Mouse (Mus musculus) liver, postnatal 0 days (tissue): ENCODE data around the gene Mapk11. TPM values are rescaled to one million over a fixed set of nuclear protein-coding genes. Genes with fewer than 3 reads are reported as not detected.

Experiments
- ATAC-seq: fragments of 200-750 bp; cut with Nextera tagmentation; 2 replicates; pipeline ENCODE4 v1.8.0; 2017; ENCODE audit warnings: mild to moderate bottlenecking, moderate library complexity
- DNase-seq: peaks from one replicate; pipeline ENCODE4 v3.0.0-alpha.2; 2016
- H3K27ac ChIP-seq: fragments of 300-500 bp; sonication (generic); 2 replicates; pipeline ENCODE4 v1.5.1; 2014; ENCODE audit warnings: antibody characterized with exemption, moderate library complexity, mild to moderate bottlenecking, low read depth
- H3K27me3 ChIP-seq: fragments of 300-500 bp; sonication (generic); 2 replicates; pipeline ENCODE4 v1.6.1; 2014; ENCODE audit warnings: low read length, control low read depth, mixed read lengths; ENCODE audit not compliant: insufficient read depth
- H3K36me3 ChIP-seq: fragments of 300-500 bp; sonication (generic); replicated peaks from 2 replicates; pipeline ENCODE4 v1.6.1; 2014; ENCODE audit warnings: mild to moderate bottlenecking, control low read depth, low read length, moderate library complexity, mixed read lengths; ENCODE audit not compliant: insufficient read depth
- H3K4me1 ChIP-seq: fragments of 300-500 bp; sonication (generic); 2 replicates; pipeline ENCODE4 v1.6.1; 2014; ENCODE audit warnings: antibody characterized with exemption, mild to moderate bottlenecking, control low read depth; ENCODE audit not compliant: insufficient read depth
- H3K4me2 ChIP-seq: fragments of 300-500 bp; sonication (generic); 2 replicates; pipeline ENCODE4 v1.6.1; 2014; ENCODE audit warnings: low read depth, mild to moderate bottlenecking, low read length, moderate library complexity, mixed read lengths
- H3K4me3 ChIP-seq: fragments of 300-500 bp; sonication (generic); 2 replicates; pipeline ENCODE4 v1.5.1; 2014; ENCODE audit warnings: low read depth, low read length
- H3K9ac ChIP-seq: fragments of 300-500 bp; sonication (generic); replicated peaks from 2 replicates; pipeline ENCODE4 v1.6.1; 2014; ENCODE audit warnings: mild to moderate bottlenecking, moderate library complexity
- H3K9me3 ChIP-seq: fragments of 300-500 bp; sonication (generic); 2 replicates; pipeline ENCODE4 v1.6.1; 2016; ENCODE audit warnings: mild to moderate bottlenecking, control low read depth, low read length, mixed read lengths
- CTCF ChIP-seq: sonication (generic); IDR thresholded peaks from 2 replicates; pipeline ENCODE4 v1.5.1; 2016; ENCODE audit warnings: antibody characterized with exemption, low read depth
- EP300 ChIP-seq: IDR thresholded peaks from 2 replicates; pipeline ENCODE4 v1.6.1; 2016; ENCODE audit warnings: antibody characterized with exemption, low read depth, mild to moderate bottlenecking
- WGBS: fragments of 180-500 bp; shearing (Covaris S2); extraction: QIAGEN DNeasy Blood & Tissue Kit; methylation state at CpG from one replicate; pipeline ENCODE4 v1.1.7; 2014; ENCODE audit not compliant: insufficient replicate concordance; 5-methylcytosine and 5-hydroxymethylcytosine counted together
- polyA plus RNA-seq: library from polyadenylated mRNA; unstranded; fragments of >200 nt; fragmentation: Nextera tagmentation; extraction: Ambion mirVana; gene quantifications from 2 replicates; pipeline ENCODE4 v1.2.1, GENCODE M21; 2015

The Mapk11 gene
- polyA plus RNA-seq, 1 experiment from 2014 or later: 0.81 TPM

DNA sequence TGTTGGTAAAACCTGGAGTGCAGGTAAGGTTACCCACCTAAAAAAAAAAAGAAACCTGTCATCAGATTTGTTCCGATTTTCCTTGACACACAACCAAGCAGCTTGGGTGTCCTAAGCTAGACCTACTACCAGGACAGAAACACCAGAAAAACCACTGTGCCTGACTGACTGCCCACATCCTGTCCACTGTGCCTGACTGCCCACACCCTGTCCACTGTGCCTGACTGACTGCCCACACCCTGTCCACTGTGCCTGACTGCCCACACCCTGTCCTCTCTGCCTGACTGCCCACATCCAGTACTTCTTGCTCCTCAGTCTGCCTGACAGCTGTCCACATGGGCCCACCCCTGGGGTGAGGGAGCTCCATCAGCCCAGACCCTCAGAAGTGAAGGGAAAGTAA, 42.5 kb downstream of the Mapk11 start:
- no peak for DNase-seq
- WGBS: 91% methylated on average over 1 of the region's 1 CpGs
- no peak for ATAC-seq
- TF ChIP-seq EP300 (no peak), CTCF (no peak)
- Histone ChIP-seq H3K27ac (no peak overlapping the region), H3K4me3 (no peak overlapping the region), H3K4me1 (no peaks in the 10 kb centered on the region), H3K36me3 (peaks cover 85% of the 10 kb centered on the region), H3K27me3 (no peaks in the 10 kb centered on the region), H3K4me2 (no peak overlapping the region), H3K9ac (no peak overlapping the region), H3K9me3 (no peaks in the 10 kb centered on the region)

DNA sequence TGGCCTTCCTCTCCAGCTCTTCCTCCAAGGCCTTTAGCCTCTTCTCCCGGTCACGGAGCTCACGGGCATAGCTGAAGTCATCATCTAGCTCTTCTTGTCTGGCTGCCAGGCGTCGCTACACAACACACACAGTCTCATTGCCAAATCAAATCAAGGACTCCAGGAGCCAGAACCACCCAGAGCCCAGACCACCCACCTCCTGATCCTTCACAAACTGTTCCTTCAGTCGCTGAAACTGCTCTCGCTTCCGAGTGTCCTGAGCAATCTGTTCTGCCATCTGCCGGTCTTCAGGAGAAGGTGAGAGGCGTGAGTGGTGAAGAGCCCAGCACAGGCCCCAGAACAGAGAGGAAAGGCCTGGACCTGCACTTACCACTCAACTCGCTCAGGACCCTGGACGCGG, 43.4 kb downstream of the Mapk11 start:
- H3K9ac ChIP-seq: no peak overlapping the region

DNA sequence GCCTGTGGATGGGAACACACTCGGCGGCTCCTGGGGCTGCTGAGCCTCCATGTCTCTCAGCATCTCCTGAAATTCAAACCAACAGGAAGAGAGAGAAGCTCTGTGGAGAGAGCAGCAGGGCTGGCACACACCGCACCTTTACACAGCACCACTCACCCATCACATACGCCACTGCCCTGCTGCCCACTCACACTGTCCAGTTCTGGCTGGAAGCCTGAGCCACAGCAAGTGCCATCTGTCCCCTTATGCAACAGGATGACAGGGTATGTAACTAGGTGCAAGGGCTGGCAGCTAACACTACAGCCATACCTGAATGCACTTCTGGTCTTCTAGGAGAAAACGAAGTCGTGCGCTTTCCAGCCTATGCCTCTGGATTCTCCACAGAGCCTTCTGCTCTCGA, 45.0 kb downstream of the Mapk11 start:
- Histone ChIP-seq H3K4me2 (no peak overlapping the region), H3K36me3 (peaks cover 86% of the 10 kb centered on the region), H3K4me1 (no peaks in the 10 kb centered on the region), H3K4me3 (no peak overlapping the region), H3K27me3 (no peaks in the 10 kb centered on the region), H3K9me3 (no peaks in the 10 kb centered on the region), H3K9ac (no peak overlapping the region), H3K27ac (no peak overlapping the region)
- DNase-seq (no peak), ATAC-seq (no peak)
- 91% methylated on average over 8 of the region's 8 CpGs for whole genome bisulfite sequencing
- no peak for TF ChIP-seq CTCF
- no peak for TF ChIP-seq EP300

More for the DNA sequence above, 43.4 kb downstream of the Mapk11 start:
- Histone ChIP-seq H3K9me3 (no peaks in the 10 kb centered on the region), H3K4me2 (no peak overlapping the region), H3K36me3 (peaks cover 86% of the 10 kb centered on the region), H3K27ac (no peak overlapping the region), H3K4me3 (no peak overlapping the region), H3K4me1 (no peaks in the 10 kb centered on the region), H3K27me3 (no peaks in the 10 kb centered on the region)
- DNase-seq: no peak
- no peak for ATAC-seq
- WGBS: 84% methylated on average over 13 of the region's 13 CpGs
- no peak for TF ChIP-seq CTCF
- TF ChIP-seq EP300: no peak

DNA sequence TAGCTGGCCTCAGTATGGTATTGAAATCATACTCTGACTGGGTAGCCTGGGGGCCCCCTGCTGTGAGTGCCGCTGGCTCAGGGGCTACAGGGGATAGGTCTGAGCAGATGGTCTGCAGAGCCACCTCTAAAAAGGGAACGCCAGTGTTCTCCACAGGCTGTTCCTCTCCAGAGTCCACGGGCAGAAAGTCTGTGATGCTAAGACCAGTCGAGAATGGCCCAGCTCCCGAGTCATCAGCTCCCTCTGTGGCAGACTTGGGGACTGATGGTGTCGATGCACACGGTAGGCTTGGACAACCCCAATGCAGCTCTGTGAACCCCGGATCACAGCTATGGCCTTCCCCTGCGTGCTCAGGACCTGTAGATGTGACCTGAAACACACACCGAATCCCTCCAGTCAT, 45.5 kb downstream of the Mapk11 start:
- Histone ChIP-seq H3K9me3 (no peaks in the 10 kb centered on the region), H3K4me1 (no peaks in the 10 kb centered on the region), H3K9ac (no peak overlapping the region), H3K4me2 (no peak overlapping the region), H3K27me3 (no peaks in the 10 kb centered on the region), H3K27ac (no peak overlapping the region), H3K4me3 (no peak overlapping the region), H3K36me3 (peaks cover 88% of the 10 kb centered on the region)
- ATAC-seq (no peak), DNase-seq (no peak)
- no peak for TF ChIP-seq EP300
- WGBS: 86% methylated on average over 10 of the region's 10 CpGs

DNA sequence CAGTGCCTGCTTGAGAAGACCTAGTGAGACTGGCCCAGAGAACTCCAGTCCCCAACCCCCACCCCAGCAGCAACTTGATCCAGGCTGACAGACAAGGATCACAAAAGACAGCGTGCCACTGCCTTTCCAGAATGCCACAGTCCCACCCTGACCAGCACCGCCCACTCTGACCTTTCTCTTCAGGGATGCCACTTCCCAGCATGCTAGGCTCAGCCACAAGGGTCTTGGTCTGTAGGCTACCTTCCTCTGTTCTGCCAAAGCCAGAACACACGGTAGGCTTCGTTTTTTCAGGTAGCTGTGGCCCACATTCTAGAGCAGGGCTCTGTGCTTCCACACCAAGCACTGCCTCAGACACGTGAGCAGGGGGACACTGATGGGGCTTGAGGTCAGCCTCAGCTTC, 46.8 kb downstream of the Mapk11 start:
- no peak for ATAC-seq
- Histone ChIP-seq H3K27ac (no peak overlapping the region), H3K36me3 (peaks cover 86% of the 10 kb centered on the region)

DNA sequence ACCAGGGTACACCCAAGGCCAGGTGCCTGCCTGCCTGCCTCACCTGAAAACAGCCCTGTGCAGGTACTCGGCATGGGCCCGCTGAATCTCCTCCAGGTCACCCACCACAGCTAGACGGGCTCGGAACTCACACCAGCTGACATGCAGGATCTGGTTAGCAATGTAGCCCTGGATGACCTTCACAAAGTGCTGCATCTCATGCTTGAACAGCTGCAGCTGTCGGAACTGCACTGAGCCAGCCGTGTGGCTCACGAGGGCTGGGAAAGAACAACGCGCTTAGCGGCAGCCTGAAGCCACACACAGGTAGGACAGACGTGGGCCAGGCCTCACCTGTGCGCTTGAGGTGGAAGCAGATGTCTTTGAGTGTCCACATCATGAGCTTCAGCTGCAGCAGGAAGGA, 48.6 kb downstream of the Mapk11 start:
- Histone ChIP-seq H3K27ac (no peak overlapping the region), H3K36me3 (peaks cover 89% of the 10 kb centered on the region), H3K9ac (no peak overlapping the region), H3K9me3 (no peaks in the 10 kb centered on the region), H3K4me3 (no peak overlapping the region), H3K4me2 (no peak overlapping the region), H3K27me3 (no peaks in the 10 kb centered on the region), H3K4me1 (no peaks in the 10 kb centered on the region)
- no peak for TF ChIP-seq CTCF
- TF ChIP-seq EP300: no peak
- DNase-seq (no peak), ATAC-seq (peak; percentile 16)
- WGBS: 90% methylated on average over 12 of the region's 12 CpGs

More for the DNA sequence above, 46.8 kb downstream of the Mapk11 start:
- no peaks in the 10 kb centered on the region for H3K4me1 ChIP-seq
- no peaks in the 10 kb centered on the region for H3K9me3 ChIP-seq
- H3K4me2 ChIP-seq: no peak overlapping the region
- TF ChIP-seq EP300 (no peak), CTCF (no peak)
- no peak overlapping the region for H3K9ac ChIP-seq
- 75% methylated on average over 5 of the region's 5 CpGs for WGBS
- H3K27me3 ChIP-seq: no peaks in the 10 kb centered on the region
- H3K4me3 ChIP-seq: no peak overlapping the region
- no peak for DNase-seq

DNA sequence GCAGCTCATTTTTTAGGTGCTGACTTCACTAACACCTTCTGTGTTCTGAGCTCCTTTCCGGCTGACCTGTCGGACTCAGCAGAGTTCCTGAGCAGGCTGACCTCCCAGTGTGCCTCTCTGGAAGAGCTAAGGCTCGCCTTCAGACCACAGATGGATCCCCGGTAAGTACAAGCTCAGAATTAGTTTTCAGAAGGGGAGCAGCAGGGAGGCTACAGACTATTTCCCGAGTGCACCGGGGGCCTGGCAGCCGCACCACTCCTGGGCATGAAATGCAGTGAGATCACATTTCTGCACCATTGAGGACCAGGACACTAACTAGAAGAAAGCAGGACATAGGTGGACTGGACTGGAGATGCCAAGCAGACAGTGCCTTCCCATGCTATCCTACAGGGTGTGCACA, 50.8 kb downstream of the Mapk11 start:
- H3K9ac ChIP-seq: no peak overlapping the region
- no peaks in the 10 kb centered on the region for H3K4me1 ChIP-seq
- H3K4me3 ChIP-seq: no peak overlapping the region
- H3K9me3 ChIP-seq: no peaks in the 10 kb centered on the region
- no peak overlapping the region for H3K4me2 ChIP-seq
- WGBS: 84% methylated on average over 7 of the region's 7 CpGs
- H3K27me3 ChIP-seq: no peaks in the 10 kb centered on the region
- DNase-seq (no peak), ATAC-seq (no peak)
- peaks cover 92% of the 10 kb centered on the region for H3K36me3 ChIP-seq
- 0 out of 2 replicates have a peak overlapping the region, but pooled peaks have one; percentile 22 for H3K27ac ChIP-seq
- TF ChIP-seq CTCF (no peak), EP300 (no peak)
